Mouse (Mus musculus): ENCODE results near the gene Alkbh6. TPM values are rescaled to one million over a fixed set of nuclear protein-coding genes. Genes with fewer than 3 reads are reported as not detected.

Alkbh6 gene
- total RNA-seq, 1 experiment from 2014 or later = 51.4 TPM

Other genes with a start within 250 kb of the Alkbh6 start
- gene Zfp82, start 235.8 kb upstream of the Alkbh6 start, total RNA-seq (2021) = 2.7 TPM in 1 of 2 replicates, not detected in the other
- gene Gm26920, start 218.3 kb upstream of the Alkbh6 start, total RNA-seq (2021) = 0.45 and 1.4 TPM in 2 replicates
- 1.6 and 2.5 TPM in 2 replicates for gene Zfp566, start 218.2 kb upstream of the Alkbh6 start, total RNA-seq (2021)
- gene Zfp260, start 213.9 kb upstream of the Alkbh6 start, total RNA-seq (2021) = 36.9 and 45.6 TPM in 2 replicates
- gene Zfp382, start 186.8 kb upstream of the Alkbh6 start, total RNA-seq (2021) = 3.9 and 5.7 TPM in 2 replicates
- gene Zfp146, start 139.0 kb upstream of the Alkbh6 start, total RNA-seq (2021) = 57.8 and 63.1 TPM in 2 replicates
- gene Cox7a1, start 124.6 kb upstream of the Alkbh6 start, total RNA-seq (2021) = 1,359 and 1,375 TPM in 2 replicates
- gene Capns1, start 109.9 kb upstream of the Alkbh6 start, total RNA-seq (2021) = 526 and 534 TPM in 2 replicates
- gene Polr2i, start 76.8 kb upstream of the Alkbh6 start, total RNA-seq (2021) = 95.5 and 99.4 TPM in 2 replicates
- gene Tbcb, start 76.4 kb upstream of the Alkbh6 start, total RNA-seq (2021) = 67.7 and 75.4 TPM in 2 replicates
- gene Ovol3, start 73.0 kb upstream of the Alkbh6 start, total RNA-seq (2021) = not detected in 2 replicates
- 0.33 and 0.38 TPM in 2 replicates for gene Thap8, start 28.6 kb upstream of the Alkbh6 start, total RNA-seq (2021)
- gene Wdr62, start 28.3 kb upstream of the Alkbh6 start, total RNA-seq (2021) = 12.3 and 15.0 TPM in 2 replicates
- gene Clip3, start 17.0 kb upstream of the Alkbh6 start, total RNA-seq (2021) = 26.9 and 44.7 TPM in 2 replicates
- 23.5 and 30.2 TPM in 2 replicates for gene Syne4, start 6.1 kb downstream of the Alkbh6 start, total RNA-seq (2021)
- 2.2 and 3.6 TPM in 2 replicates for gene E130208F15Rik, start 13.0 kb downstream of the Alkbh6 start, total RNA-seq (2021)
- gene Sdhaf1, start 15.2 kb downstream of the Alkbh6 start, total RNA-seq (2021) = 15.0 and 19.6 TPM in 2 replicates
- gene Lrfn3, start 54.1 kb downstream of the Alkbh6 start, total RNA-seq (2021) = 15.6 and 16.2 TPM in 2 replicates
- 19.9 and 30.9 TPM in 2 replicates for gene Tyrobp, start 105.0 kb downstream of the Alkbh6 start, total RNA-seq (2021)
- 7.1 TPM in 1 of 2 replicates, not detected in the other for gene Hcst, start 111.1 kb downstream of the Alkbh6 start, total RNA-seq (2021)
- gene Nfkbid, start 113.0 kb downstream of the Alkbh6 start, total RNA-seq (2021) = 2.8 and 3.9 TPM in 2 replicates
- gene Aplp1, start 136.8 kb downstream of the Alkbh6 start, total RNA-seq (2021) = 21.3 and 28.3 TPM in 2 replicates
- not detected in 2 replicates for gene Kirrel2, start 149.0 kb downstream of the Alkbh6 start, total RNA-seq (2021)
- gene Nphs1, start 149.6 kb downstream of the Alkbh6 start, total RNA-seq (2021) = 0.11 TPM in 1 of 2 replicates, not detected in the other
- gene Prodh2, start 184.9 kb downstream of the Alkbh6 start, total RNA-seq (2021) = 2.6 and 33.4 TPM in 2 replicates
- gene Arhgap33, start 226.3 kb downstream of the Alkbh6 start, total RNA-seq (2021) = 8.3 and 8.9 TPM in 2 replicates
- 24.2 and 29.4 TPM in 2 replicates for gene Hspb6, start 243.5 kb downstream of the Alkbh6 start, total RNA-seq (2021)
- gene Proser3, start 243.6 kb downstream of the Alkbh6 start, total RNA-seq (2021) = 7.6 and 9.2 TPM in 2 replicates